Mouse (Mus musculus) gastrocnemius, postnatal 10 days (tissue): ENCODE data around the gene Scaf4. TPM values are rescaled to one million over a fixed set of nuclear protein-coding genes. Genes with fewer than 3 reads are reported as not detected.

Experiments used
- DNase-seq: peaks from one replicate; pipeline ENCODE4 v3.0.0; 2021; ENCODE audit warnings: mixed read lengths
- total RNA-seq, 2 experiments: library from RNA; stranded (reverse); gene quantifications; 2 replicates each; pipeline ENCODE4 v1.2.3; 2021

Scaf4 gene
- total RNA-seq, 2 experiments from 2014 or later = 20.0 to 24.8 TPM

DNA sequence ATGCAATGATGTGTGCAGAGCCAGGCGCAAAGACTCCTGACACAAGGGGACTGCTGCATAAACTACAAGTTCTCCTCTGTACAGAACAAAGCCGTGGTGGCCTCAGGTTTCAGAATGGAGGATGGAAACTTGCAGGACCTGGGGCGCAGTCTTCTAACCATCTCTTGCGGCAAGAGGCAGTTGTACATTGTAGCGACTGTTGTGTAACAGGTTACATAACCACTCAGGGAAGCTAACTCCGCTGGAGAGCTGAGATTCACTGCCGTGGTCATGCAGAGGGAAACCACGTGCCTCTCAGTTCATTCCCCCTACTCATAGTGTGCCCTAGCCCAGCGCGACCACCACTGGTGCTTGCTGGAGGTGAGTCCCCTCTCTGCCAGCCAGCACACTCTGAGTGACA is 85.1 kb downstream of the Scaf4 start:
- no peak for DNase-seq

DNA sequence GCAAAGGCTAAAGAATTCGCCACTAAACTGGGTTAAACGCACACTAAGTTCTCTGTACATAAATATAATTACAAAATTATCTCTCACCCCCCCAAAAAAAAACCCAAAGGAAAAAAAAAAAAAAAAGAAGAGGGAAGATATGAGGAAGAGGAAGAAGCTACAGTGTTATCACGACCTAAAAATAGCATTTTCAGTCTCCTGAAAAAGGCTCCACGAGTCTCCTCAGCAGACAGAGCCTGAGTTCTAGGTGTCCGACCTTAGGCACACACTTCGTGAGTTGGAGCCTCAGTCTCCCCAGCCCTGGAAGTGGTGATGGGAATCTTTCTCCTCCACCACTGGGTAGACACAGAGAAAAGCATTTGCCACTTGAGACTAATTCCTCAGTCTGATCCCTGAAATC is 85.7 kb downstream of the Scaf4 start:
- DNase-seq = no peak

DNA sequence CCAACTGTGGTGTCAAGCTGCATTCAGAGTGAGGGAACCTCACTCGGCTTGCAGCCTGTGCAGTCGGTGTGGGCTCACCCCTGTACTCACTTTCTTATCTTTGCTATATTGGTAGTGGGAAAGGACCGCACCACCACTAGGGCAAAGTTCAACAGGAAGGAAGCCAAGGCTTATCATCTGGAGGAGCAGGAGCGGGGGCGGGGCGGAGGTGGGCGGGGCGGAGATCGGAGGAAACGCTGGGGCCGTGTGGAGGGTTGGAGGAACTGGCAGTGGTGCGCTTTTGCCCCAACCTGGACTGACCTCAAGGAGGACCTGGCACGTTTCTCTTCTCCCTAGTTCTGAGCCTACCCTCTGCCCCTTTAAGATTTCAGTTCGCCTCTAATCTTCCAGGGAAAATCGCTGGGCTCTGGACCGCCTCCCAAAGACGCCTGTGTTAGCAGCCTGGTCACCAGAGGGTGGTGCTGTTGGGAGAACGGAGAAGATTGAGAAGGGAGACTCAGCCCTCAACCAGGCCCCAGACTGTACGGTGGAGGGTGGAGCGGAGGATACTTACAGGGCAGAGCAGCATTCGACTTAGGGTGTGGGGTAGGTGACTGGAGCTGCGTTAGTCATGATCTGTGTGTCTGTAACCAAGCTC is 86.8 kb downstream of the Scaf4 start:
- DNase-seq = peak; percentile 73

DNA sequence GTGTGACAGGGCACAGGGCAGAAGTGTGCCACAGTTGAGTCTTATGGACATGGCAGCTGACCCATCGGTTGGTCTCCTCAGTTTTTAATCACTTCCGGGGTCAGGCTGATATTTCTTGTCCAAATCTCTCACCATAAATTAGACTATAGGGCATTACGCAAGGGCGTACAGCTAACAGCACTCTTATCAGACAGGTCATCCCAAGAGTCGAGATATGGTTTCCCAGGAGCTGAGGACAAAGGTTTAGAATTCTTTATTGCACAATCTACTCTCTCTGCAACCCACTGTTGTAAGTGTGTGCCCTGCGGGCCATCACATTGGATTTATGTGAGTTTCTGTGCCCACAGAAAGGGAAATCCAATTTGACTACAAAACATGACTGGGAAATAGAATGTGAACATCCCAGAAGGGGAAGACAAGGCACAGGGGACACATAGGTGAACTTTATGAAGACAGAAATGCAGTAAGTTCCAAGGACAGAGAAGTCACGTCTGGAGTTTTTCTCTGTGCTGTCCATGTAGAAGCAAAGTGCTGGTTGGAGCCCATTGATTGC is 87.5 kb downstream of the Scaf4 start:
- no peak for DNase-seq

DNA sequence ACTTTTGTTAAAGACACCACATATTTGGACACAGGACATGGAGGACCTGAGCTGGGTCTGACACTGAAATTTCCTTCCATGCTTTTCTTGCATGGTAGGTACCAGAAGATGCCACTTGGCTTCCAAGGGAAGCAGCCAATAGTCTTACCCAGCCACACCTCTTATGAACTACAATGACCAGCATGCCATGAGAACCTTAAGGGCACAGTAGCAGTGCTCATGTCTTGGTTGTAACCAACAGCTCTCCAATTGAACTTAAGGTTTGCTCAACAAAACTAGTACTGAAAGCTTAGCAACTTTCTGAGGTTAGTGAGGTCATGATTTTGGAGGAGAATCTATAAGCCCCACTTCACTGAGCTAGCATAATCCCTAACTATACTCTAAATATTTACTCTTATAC is 90.6 kb downstream of the Scaf4 start:
- no peak for DNase-seq

DNA sequence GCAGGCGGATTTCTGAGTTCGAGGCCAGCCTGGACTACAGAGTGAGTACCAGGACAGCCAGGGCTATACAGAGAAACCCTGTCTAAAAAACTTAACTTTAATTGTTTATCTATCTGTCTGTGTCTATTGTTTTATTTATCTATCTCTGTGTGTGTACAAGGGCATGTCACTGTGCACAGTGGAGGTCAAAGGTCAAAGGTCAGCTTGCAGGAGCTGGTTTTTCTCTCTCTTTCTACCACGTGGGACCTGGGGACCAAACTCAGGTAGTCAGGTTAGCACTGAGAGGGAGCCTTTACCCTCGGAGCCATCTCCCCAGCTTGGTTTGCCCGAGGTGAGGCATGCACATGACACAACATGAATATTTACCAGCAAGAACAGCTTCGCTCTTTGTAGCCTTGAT is 93.0 kb downstream of the Scaf4 start:
- DNase-seq = no peak

DNA sequence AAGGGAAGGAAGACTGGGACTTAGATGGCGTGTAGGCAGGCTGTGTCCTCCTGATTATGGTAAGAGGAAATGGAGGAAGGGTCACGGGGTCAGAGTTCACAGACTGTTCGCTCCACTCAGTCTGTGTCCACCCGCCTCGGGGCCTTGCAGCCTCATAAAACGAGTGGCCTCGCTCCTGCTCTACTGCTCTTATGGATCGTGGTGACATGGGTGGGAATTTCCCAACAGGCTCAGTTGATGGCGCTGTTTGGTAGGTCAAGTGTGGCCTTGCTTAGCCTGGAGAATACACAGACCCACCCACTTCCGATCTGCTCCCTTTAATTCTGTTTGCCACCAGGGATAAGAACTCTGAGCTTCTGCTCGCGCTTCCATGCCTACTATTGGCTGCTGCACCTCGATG is 96.8 kb downstream of the Scaf4 start:
- peak; percentile 17 for DNase-seq

DNA sequence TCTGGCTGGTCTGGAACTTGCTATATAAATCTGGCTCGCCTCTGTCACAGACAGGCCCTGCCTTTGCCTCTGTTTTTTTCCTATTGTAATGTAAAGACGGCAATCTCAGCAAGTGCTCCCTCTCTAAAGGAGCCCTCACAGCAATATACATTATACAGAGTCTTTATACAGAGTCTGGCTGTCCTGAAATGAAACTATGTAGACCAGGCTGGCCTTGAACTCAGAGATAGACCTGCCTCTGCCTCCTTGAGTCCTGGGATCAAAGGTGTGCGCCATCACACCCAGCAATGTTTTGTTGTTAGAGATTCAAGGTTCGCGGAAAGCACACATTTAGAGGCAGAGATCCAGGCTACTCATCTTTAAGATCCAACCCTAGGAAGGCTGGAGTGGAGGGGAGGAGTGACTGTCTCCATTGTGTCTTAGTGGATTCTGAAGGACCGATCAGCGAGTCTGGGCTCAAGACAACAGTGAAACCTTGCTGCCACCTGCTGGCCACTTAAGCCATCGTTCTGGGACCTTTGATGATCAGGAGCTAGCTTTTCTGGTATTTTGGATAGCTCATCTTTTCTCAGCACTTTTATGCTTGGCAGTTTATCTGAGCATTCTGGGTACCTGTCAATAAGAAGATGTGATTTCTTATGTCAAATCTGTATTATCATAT is 98.2 kb downstream of the Scaf4 start:
- DNase-seq = peak; percentile 77

DNA sequence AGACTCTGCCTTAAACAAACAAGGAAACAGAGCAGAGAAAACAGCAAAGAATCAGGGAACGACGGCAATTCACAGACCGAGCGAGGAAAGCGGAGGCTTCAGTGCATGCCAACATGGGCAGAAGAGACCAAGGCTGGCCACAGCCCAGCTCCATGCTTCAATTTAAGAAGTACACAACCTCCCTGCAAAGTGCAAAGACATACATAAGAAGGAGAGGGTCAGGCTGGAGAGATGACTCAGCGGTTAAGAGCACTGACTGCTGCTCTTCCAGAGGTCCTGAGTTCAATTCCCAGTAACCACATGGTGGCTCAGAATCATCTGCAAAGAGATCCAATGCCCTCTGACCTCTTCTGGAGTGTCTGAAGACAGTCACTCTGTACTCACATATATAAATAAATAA is 100.2 kb downstream of the Scaf4 start:
- DNase-seq = no peak

DNA sequence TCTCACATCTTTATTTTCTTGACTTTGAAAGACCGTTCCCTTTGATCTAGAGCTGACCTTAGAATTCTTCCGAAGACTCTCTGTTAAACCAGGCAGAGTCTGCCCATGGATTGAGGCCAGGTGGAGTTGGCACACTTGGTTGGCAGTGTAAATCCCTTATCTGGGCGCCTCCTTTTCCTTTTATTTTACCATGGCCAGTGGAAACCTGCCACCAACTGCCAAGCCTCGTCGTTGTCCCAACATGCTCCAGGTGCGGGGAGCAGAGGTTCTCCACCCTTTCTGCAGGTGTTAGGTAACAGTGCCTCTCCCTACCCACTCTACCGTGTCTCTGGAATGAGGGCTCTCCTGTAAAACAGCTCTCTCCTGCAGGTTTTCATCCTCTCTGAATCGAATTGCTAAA is 102.6 kb downstream of the Scaf4 start:
- no peak for DNase-seq

DNA sequence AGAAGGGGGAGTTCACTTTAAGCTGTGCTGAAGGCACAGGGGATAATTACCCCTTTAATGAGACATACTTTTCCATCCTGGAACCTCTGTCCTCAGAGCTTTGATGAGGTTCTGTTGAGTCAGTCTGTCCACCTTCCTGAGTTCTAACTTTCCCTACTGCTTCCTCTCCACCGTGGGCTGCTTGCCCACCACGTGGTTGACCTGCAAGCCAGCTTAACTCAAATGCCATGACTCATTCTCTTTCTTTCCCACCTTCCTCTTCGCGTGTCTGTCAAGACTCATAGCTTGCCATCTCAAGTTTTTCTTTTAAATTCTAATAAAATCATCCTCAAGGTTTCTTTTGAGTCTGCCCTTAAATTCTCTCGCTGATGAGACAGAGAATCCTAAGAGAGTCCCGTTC is 103.3 kb downstream of the Scaf4 start:
- DNase-seq = no peak

DNA sequence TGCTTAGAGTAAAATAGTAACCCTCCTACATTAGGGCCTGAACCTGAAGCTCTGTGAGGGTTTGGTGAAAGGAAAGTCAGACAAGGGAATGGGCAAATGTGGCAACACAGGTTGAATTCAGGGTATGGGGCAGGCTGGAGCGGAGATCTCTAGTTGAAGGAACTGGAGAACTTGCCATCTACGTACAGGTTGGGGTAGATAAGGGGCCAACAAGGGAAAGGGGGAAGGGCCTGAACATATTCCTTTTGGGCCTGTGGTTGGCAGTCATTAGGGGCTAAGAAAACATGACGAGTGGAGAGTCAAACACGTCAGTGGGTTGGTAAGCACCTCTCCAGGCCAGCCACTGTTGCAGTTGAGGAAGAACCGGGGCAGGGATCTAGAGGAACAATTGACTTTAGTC is 104.4 kb downstream of the Scaf4 start:
- DNase-seq = no peak

DNA sequence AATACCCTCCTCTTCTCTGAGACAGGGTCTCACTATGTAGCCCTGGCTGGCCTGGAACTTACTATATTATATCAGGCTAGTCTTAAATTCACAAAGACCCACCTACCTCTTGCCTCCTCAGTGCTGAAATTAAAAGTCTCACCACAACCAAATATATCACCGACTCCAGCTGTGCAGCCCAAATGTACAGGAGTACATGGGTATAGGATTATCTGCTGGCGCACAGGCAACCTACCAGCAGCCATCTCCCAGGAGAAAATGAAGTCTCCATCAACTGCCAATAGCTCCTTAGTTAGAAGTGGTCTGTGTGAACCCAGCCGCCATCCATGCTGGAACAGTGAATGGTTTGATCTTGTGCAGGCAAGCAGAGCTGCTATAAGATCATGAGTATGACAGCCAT is 105.9 kb downstream of the Scaf4 start:
- DNase-seq = no peak

DNA sequence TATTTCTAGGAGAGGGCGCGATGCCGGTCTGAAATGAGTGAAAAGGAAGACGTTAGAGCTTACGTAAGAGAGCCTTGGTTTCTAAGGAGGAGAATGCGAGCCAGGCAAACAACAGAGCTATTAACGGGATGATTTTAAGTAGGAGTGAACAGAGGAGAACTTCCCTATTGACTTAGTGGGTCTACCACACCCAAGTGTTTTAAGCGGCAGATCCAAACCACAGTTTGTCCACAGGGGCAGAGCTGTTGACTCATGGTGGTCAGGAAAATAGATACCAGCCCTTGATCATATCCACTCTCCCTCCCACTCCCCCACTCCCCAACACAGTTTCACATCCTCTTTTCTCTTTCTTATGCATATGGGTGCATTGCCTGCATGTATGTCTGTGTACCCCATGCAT is 106.9 kb downstream of the Scaf4 start:
- no peak for DNase-seq

DNA sequence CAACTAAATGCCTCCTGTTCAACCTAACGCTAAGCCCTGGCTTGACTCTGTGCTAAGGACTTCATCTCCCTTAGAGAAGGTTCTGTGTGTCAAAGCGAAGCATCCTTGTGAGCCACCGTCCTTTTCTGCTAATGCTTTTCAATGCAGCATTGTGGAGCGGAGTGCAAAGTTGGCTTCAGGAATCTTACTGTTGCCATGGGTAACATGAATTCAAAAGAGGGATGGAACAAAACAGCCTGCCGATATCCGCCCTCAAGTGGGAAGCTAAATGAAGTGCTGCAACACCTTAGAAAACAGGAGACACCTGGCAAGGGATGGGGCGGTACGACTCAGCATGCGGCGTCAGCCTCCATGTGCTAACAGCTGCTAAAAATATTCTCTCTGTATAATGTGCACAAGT is 107.8 kb downstream of the Scaf4 start:
- DNase-seq = no peak

Other genes starting within 250 kb of the Scaf4 start
- 10 to 100 TPM in 1 of 2 experiments, 1 to 10 TPM in 1; 9.7 to 11.0 TPM for gene Tiam1, start 140.7 kb downstream of the Scaf4 start, total RNA-seq
- gene Sod1, start 63.7 kb downstream of the Scaf4 start, total RNA-seq = 100 to 1,000 TPM; 299 to 300 TPM
- 1 to 10 TPM; 6.0 to 6.1 TPM for gene Hunk, start 101.5 kb upstream of the Scaf4 start, total RNA-seq